Mouse (Mus musculus): ENCODE measurements around the gene Cttnbp2. TPM values are rescaled to one million over a fixed set of nuclear protein-coding genes. Genes with fewer than 3 reads are reported as not detected.

The Cttnbp2 gene
- polyA plus RNA-seq, 1 experiment from 2014 or later, result 0.88 TPM

DNA sequence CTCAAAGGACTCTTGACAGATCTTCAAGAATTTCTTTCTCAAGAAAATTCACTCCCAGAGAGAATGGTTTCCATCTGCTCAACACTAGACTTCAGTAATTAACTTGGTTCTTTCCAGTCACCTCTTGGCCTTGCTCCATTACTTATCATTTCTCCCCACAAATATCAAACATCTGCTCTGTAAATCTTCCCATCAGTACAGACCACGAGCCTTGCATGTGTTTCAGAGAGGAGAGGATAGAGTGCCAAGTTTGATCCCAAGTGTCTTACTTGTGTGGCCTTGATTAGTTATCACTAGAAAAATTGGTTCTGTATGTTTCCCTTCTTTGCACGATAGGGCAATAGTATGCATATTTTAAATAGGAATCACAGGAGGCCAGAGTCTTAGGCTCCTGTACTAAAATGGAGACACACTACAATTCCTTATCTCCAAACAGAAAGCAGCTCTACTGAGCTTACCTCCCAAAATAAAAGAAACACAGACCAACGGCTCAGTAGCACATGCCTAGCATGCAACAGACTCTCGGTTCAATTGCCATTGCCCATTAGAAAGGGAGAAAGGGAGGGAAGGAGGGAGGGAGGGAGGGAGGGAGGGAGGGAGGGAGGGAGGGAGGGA, 73.6 kb downstream of the Cttnbp2 start:
- H3K9me3 ChIP-seq (ENCODE audit: low read length), result no peaks in the 10 kb centered on the region
- no peaks in the 10 kb centered on the region for H3K4me1 ChIP-seq (ENCODE audit: insufficient read depth)
- H3K9ac ChIP-seq (replicated peaks), result no peak overlapping the region
- no peak overlapping the region for H3K4me2 ChIP-seq (ENCODE audit: low read depth, low read length)
- no peaks in the 10 kb centered on the region for H3K36me3 ChIP-seq (replicated peaks; ENCODE audit: insufficient read depth, low read length)
- DNase-seq, result no peak
- H3K27me3 ChIP-seq (ENCODE audit: insufficient read depth, low read length), result no peaks in the 10 kb centered on the region
- H3K4me3 ChIP-seq (ENCODE audit: low read depth, low read length), result no peak overlapping the region
- no peak overlapping the region for H3K27ac ChIP-seq (ENCODE audit: low read depth)
- WGBS (ENCODE audit: insufficient replicate concordance), result 51% methylated on average over 4 of the region's 4 CpGs
- ATAC-seq, result no peak; the same call in 1 of the 2 replicates
- TF ChIP-seq CTCF (IDR thresholded peaks at IDR 0.05; ENCODE audit: low read depth), result no peak
- peak; percentile 80 for TF ChIP-seq EP300 (IDR thresholded peaks at IDR 0.05; ENCODE audit: low read depth)

DNA sequence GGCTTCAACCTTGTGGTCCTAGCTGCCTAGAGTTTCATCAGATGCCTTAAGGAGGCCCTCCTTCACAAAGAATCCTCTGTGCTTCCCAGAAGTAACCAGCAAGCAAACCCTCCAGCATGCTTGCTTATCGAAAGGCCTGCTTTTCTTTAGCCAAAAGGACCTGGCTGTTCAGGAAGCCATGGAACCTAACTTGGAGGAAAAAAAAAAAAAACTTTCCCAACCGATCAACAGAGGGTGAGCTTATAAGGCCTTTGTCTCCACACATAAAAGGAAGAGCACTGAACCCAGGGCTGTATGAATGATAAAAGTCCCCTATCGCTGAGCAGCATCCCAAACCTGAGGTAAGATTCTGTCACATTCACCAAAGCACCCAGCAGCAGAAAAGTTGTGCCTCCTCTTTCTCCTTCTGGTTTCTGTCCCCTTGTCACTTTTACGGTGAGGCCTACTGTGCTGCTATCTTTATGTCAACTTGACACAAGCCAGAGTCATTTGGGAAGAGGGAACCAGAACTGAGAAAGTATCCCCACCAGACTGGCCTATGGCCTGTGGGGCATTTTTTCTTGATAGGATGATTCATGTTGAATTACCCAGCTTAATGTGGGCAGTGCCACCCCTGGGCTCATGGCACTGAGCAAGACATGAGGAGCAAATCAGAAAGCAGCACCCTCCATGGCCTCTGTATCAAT, 78.4 kb downstream of the Cttnbp2 start:
- Histone ChIP-seq H3K9me3 (ENCODE audit: low read length) (no peaks in the 10 kb centered on the region), H3K4me3 (ENCODE audit: low read depth, low read length) (peak overlapping the region; percentile 34), H3K27ac (ENCODE audit: low read depth) (0 out of 2 replicates have a peak overlapping the region, but pooled peaks have one; percentile 12), H3K4me1 (ENCODE audit: insufficient read depth) (peaks cover 3% of the 10 kb centered on the region; the same call in 1 of the 2 replicates), H3K27me3 (ENCODE audit: insufficient read depth, low read length) (no peaks in the 10 kb centered on the region), H3K36me3 (replicated peaks; ENCODE audit: insufficient read depth, low read length) (no peaks in the 10 kb centered on the region), H3K9ac (replicated peaks) (no peak overlapping the region), H3K4me2 (ENCODE audit: low read depth, low read length) (peak overlapping the region; percentile 57)
- ATAC-seq (no peak), DNase-seq (no peak)
- 57% methylated on average over 4 of the region's 4 CpGs for WGBS (ENCODE audit: insufficient replicate concordance)
- no peak for TF ChIP-seq CTCF (IDR thresholded peaks at IDR 0.05; ENCODE audit: low read depth)
- TF ChIP-seq EP300 (IDR thresholded peaks at IDR 0.05; ENCODE audit: low read depth), result no peak

DNA sequence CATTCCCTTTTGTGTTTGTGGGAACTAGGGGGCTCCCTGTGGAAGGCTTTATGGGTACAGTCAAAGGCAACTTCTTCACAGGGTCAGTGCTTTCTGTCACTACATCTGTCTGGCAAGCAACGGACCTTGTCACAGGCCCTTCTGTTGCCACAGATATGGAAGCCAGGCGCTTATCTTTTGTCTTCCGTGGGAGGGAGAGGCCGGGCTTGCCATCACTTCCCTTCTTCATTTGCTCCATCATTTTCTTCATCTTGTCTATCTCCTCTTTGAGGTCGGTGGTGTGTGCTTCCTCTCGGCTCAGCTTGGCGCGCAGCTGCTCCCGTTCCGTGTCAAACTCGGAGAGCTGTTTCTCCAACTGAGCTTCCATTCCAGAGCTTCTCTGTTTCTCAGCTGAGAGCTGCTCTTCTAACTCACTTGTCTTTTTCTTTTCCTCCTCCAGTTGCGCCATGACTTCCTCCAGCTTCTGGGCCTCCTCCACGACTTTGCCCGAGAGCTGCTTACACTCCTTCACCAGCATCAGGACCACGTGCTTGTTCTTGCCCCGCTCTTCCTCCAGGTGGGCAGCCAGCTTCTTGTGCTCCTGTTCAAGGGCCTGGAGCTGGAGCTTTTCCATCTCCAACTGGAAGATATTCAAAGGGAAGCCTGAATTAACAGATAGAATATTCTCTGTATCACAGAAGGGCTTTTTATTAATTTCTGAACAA, 79.7 kb downstream of the Cttnbp2 start:
- WGBS (ENCODE audit: insufficient replicate concordance), result 57% methylated on average over 16 of the region's 16 CpGs
- no peak for TF ChIP-seq CTCF (IDR thresholded peaks at IDR 0.05; ENCODE audit: low read depth)
- peak; percentile 93 for TF ChIP-seq EP300 (IDR thresholded peaks at IDR 0.05; ENCODE audit: low read depth)
- Histone ChIP-seq H3K4me1 (ENCODE audit: insufficient read depth) (peaks cover 3% of the 10 kb centered on the region; the same call in 1 of the 2 replicates), H3K27me3 (ENCODE audit: insufficient read depth, low read length) (no peaks in the 10 kb centered on the region), H3K4me2 (ENCODE audit: low read depth, low read length) (peak overlapping the region; percentile 57), H3K36me3 (replicated peaks; ENCODE audit: insufficient read depth, low read length) (no peaks in the 10 kb centered on the region), H3K27ac (ENCODE audit: low read depth) (peak overlapping the region; percentile 60; the same call in 1 of the 2 replicates), H3K4me3 (ENCODE audit: low read depth, low read length) (peak overlapping the region; percentile 34), H3K9me3 (ENCODE audit: low read length) (no peaks in the 10 kb centered on the region), H3K9ac (replicated peaks) (0 out of 2 replicates have a peak overlapping the region, but pooled peaks have one; percentile 41)
- peak; percentile 94 for ATAC-seq
- peak; percentile 31 for DNase-seq

DNA sequence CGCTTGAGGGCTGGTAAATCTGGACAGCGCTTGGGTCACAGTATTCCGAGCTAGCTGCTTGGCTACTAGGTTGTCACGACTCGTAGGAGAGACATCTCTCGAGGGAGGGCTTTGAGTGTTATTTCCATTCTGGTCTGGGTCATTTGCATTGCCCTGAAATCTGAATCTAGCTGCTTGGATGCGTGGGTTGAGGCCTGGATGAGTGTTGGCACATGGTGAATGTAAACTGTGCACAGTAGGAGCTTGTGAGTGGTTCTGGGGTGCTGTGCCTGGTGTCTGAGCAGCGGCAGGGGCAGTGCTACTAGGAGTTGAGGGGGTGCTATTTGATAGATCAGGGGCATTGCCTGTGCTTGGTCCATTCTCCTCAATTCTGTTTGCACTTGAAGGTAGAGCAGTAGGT, 80.3 kb downstream of the Cttnbp2 start:
- Histone ChIP-seq H3K36me3 (replicated peaks; ENCODE audit: insufficient read depth, low read length) (no peaks in the 10 kb centered on the region), H3K27me3 (ENCODE audit: insufficient read depth, low read length) (no peaks in the 10 kb centered on the region), H3K4me2 (ENCODE audit: low read depth, low read length) (peak overlapping the region; percentile 57; the same call in 1 of the 2 replicates), H3K27ac (ENCODE audit: low read depth) (peak overlapping the region; percentile 9; the same call in 1 of the 2 replicates), H3K4me1 (ENCODE audit: insufficient read depth) (peaks cover 3% of the 10 kb centered on the region; the same call in 1 of the 2 replicates), H3K9me3 (ENCODE audit: low read length) (no peaks in the 10 kb centered on the region), H3K4me3 (ENCODE audit: low read depth, low read length) (no peak overlapping the region), H3K9ac (replicated peaks) (no peak overlapping the region)
- no peak for TF ChIP-seq EP300 (IDR thresholded peaks at IDR 0.05; ENCODE audit: low read depth)
- no peak for TF ChIP-seq CTCF (IDR thresholded peaks at IDR 0.05; ENCODE audit: low read depth)
- WGBS (ENCODE audit: insufficient replicate concordance), result 79% methylated on average over 8 of the region's 8 CpGs
- DNase-seq (peak; percentile 13), ATAC-seq (peak; percentile 38)

DNA sequence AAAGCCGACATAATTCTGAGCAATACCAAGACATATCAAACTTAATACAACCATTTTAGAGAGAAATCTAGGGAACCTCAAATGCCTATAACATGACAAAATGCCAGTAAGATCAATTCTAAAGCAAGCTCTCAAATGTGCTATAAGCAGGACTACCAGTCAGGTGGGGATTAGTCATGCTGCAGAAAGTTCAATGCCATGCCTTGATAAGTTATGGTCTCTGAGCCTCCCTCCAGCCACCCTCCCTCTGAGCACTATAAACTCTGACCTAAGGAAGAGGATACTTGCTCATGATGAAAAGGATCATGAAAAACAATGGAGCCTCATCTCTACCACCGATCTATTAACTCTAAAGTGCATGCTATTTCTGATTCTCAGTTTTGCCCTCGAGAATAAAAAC, 82.3 kb downstream of the Cttnbp2 start:
- WGBS (ENCODE audit: insufficient replicate concordance), result 62% methylated on average over 3 of the region's 3 CpGs
- DNase-seq, result no peak
- Histone ChIP-seq H3K36me3 (replicated peaks; ENCODE audit: insufficient read depth, low read length) (no peaks in the 10 kb centered on the region), H3K27me3 (ENCODE audit: insufficient read depth, low read length) (no peaks in the 10 kb centered on the region), H3K4me3 (ENCODE audit: low read depth, low read length) (no peak overlapping the region), H3K9ac (replicated peaks) (no peak overlapping the region), H3K9me3 (ENCODE audit: low read length) (no peaks in the 10 kb centered on the region), H3K4me2 (ENCODE audit: low read depth, low read length) (no peak overlapping the region), H3K4me1 (ENCODE audit: insufficient read depth) (peaks cover 3% of the 10 kb centered on the region; the same call in 1 of the 2 replicates), H3K27ac (ENCODE audit: low read depth) (no peak overlapping the region)
- ATAC-seq, result no peak
- TF ChIP-seq CTCF (IDR thresholded peaks at IDR 0.05; ENCODE audit: low read depth) (no peak), EP300 (IDR thresholded peaks at IDR 0.05; ENCODE audit: low read depth) (no peak)

DNA sequence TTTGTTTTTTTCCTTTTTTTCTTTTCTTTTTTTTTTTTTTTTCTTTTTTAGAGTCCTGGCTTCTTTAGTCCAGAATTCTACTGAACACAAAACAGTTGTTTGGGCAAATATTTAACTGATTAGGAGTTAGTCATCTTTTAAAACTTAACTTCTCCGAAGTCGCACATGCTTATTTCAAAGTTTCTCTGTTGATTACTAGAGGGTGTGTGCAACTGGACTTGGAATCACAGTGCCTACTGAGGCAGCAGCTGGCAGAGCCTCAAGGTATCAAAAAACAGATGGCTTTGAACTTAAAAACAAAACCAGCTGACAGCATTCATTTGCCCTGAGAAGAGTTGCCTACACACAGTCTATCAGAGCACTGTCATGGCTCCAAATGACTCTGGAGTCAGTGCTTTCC, 82.8 kb downstream of the Cttnbp2 start:
- H3K9me3 ChIP-seq (ENCODE audit: low read length), result no peaks in the 10 kb centered on the region
- H3K4me3 ChIP-seq (ENCODE audit: low read depth, low read length), result no peak overlapping the region
- H3K9ac ChIP-seq (replicated peaks), result no peak overlapping the region
- DNase-seq (no peak), ATAC-seq (no peak)
- H3K27me3 ChIP-seq (ENCODE audit: insufficient read depth, low read length), result no peaks in the 10 kb centered on the region
- no peak overlapping the region for H3K27ac ChIP-seq (ENCODE audit: low read depth)
- peaks cover 3% of the 10 kb centered on the region; the same call in 1 of the 2 replicates for H3K4me1 ChIP-seq (ENCODE audit: insufficient read depth)
- no peaks in the 10 kb centered on the region for H3K36me3 ChIP-seq (replicated peaks; ENCODE audit: insufficient read depth, low read length)
- 83% methylated on average over 2 of the region's 2 CpGs for WGBS (ENCODE audit: insufficient replicate concordance)
- TF ChIP-seq EP300 (IDR thresholded peaks at IDR 0.05; ENCODE audit: low read depth) (no peak), CTCF (IDR thresholded peaks at IDR 0.05; ENCODE audit: low read depth) (no peak)
- no peak overlapping the region for H3K4me2 ChIP-seq (ENCODE audit: low read depth, low read length)

Measured in liver, postnatal 0 days (tissue).